Mouse (Mus musculus) stomach, postnatal 0 days (tissue): ENCODE measurements around the gene Fst.

Experiments used
- CTCF ChIP-seq: IDR thresholded peaks from 2 replicates; pipeline ENCODE4 v1.5.1; 2016; ENCODE audit warnings: antibody characterized with exemption, low read depth, mild to moderate bottlenecking, moderate library complexity
- EP300 ChIP-seq: optimal IDR thresholded peaks from 2 replicates; pipeline ENCODE3; 2016; ENCODE audit warnings: antibody characterized with exemption

GRCm38 (mm10) chr13:114456224-114456623 lies 2.5 kb downstream of the Fst start:
- TF ChIP-seq CTCF, result peak; percentile 55
- no peak for TF ChIP-seq EP300
